Mouse (Mus musculus) ES-E14 (cell line): ENCODE measurements at regions not wholly inside any gene's neighbourhood (a gene's known extent, or its start where the extent isn't known, plus 50 kb on each side); places are given as distances from the start of the nearest gene placed in this dataset.

Experiments
- DNase-seq: peaks from one replicate; pipeline ENCODE4 v3.0.0-alpha.2; 2013; ENCODE audit warnings: low read depth, low spot score
- H3K27ac ChIP-seq: 2 replicates; pipeline ENCODE4 v1.5.1; 2012; ENCODE audit warnings: low read depth, mild to moderate bottlenecking, low read length, moderate library complexity, mixed read lengths; ENCODE audit not compliant: poor library complexity, insufficient read depth, severe bottlenecking
- H3K36me3 ChIP-seq: 2 replicates; pipeline ENCODE4 v1.6.1; 2012; ENCODE audit warnings: mild to moderate bottlenecking, low read length, moderate library complexity, mixed read lengths; ENCODE audit not compliant: control insufficient read depth, poor library complexity, insufficient read depth, severe bottlenecking
- H3K4me1 ChIP-seq, 2 experiments: fragments of 150-350 bp in 1 of 2; sonication (generic) in 1 of 2; 2 replicates each; pipeline ENCODE4 v1.6.1; 2012; ENCODE audit warnings: low read length in 2 of 2, mild to moderate bottlenecking in 1 of 2, mixed read lengths in 1 of 2; ENCODE audit not compliant: control insufficient read depth in 2 of 2, insufficient read depth in 2 of 2, poor library complexity in 1 of 2
- H3K4me3 ChIP-seq, 2 experiments: fragments of 150-350 bp in 1 of 2; sonication (generic) in 1 of 2; 2 replicates each; pipeline ENCODE4 v1.5.1; 2012; ENCODE audit warnings: low read length in 2 of 2, low read depth in 1 of 2, mild to moderate bottlenecking in 1 of 2, mixed read lengths in 1 of 2; ENCODE audit not compliant: insufficient read depth in 1 of 2, poor library complexity in 1 of 2, severe bottlenecking in 1 of 2
- H3K9ac ChIP-seq: 2 replicates; pipeline ENCODE4 v1.6.1; 2012; ENCODE audit warnings: low read depth, mild to moderate bottlenecking, low read length, mixed read lengths; ENCODE audit not compliant: poor library complexity, insufficient read depth, severe bottlenecking
- H3K9me3 ChIP-seq: fragments of 150-350 bp; sonication (generic); 2 replicates; pipeline ENCODE4 v1.6.1; 2012; ENCODE audit warnings: low read depth, mild to moderate bottlenecking, low read length; ENCODE audit not compliant: control insufficient read depth, insufficient read depth
- CHD2 ChIP-seq: IDR thresholded peaks from 2 replicates; pipeline ENCODE4 v1.6.1; 2014; ENCODE audit warnings: mild to moderate bottlenecking, low read depth, low read length, inconsistent platforms
- HCFC1 ChIP-seq: IDR thresholded peaks from 2 replicates; pipeline ENCODE4 v1.6.1; 2012; ENCODE audit warnings: low read length, inconsistent platforms, borderline replicate concordance; ENCODE audit not compliant: insufficient read depth
- MAFK ChIP-seq: IDR thresholded peaks from 2 replicates; pipeline ENCODE4 v1.6.1; 2014; ENCODE audit warnings: mild to moderate bottlenecking, low read depth, low read length, inconsistent platforms; ENCODE audit not compliant: insufficient read depth
- ZC3H11A ChIP-seq: IDR thresholded peaks from 2 replicates; pipeline ENCODE4 v1.6.1; 2012; ENCODE audit warnings: low read depth, mild to moderate bottlenecking, inconsistent platforms, low read length, borderline replicate concordance
- ZNF384 ChIP-seq: IDR thresholded peaks from 2 replicates; pipeline ENCODE4 v1.6.1; 2012; ENCODE audit warnings: low read depth, low read length, inconsistent platforms
- in situ Hi-C, 2 experiments: fragments of 600-800 bp; cut with MboI; formaldehyde crosslinking; loops; one replicate each; pipeline ENCODE4 v1.15.1; 2025; ENCODE audit warnings: low sequenced_read_pairs in 2 of 2, inconsistent platforms in 1 of 2; ENCODE audit not compliant: unreplicated experiment in 2 of 2

DNA sequence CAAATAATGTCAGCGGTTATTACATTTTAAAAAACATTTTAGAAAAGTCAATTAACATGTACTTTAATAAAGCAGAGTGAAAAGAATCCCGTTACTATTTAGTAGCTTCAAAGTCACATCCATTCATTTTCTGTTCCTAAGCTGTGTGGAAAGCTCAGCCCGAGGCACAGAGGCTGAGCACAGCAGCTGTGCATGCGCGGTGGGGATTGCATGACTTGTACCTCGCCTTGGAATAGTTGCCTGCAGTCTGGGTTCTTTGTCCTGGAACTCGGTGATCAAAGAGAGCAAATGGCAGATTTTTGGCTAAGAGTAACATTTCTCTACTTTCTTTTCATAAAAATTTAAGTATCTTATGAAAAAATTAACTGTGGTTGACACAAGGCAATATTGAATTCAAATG is 251.0 kb upstream of the Pde3a start:
- in situ Hi-C loops, result no loop called here
- H3K36me3 ChIP-seq, result no peaks in the 10 kb centered on the region
- no peaks in the 10 kb centered on the region for H3K9me3 ChIP-seq
- no peak for TF ChIP-seq ZC3H11A
- TF ChIP-seq HCFC1, result no peak
- no peak for TF ChIP-seq ZNF384
- no peak overlapping the region for H3K9ac ChIP-seq
- DNase-seq, result no peak
- H3K4me1 ChIP-seq, result no peaks in the 10 kb centered on the region
- H3K27ac ChIP-seq, result no peak overlapping the region
- H3K4me3 ChIP-seq, result no peak overlapping the region

- H3K4me1 ChIP-seq, result no peaks in the 10 kb centered on the region
- H3K4me3 ChIP-seq, result no peak overlapping the region
- in situ Hi-C loops, result no loop called here
- H3K9ac ChIP-seq, result no peak overlapping the region
- TF ChIP-seq MAFK (no peak), ZC3H11A (no peak), ZNF384 (no peak), CHD2 (no peak), HCFC1 (no peak)
- no peaks in the 10 kb centered on the region for H3K36me3 ChIP-seq
- no peak overlapping the region for H3K27ac ChIP-seq
- no peak for DNase-seq
- H3K9me3 ChIP-seq, result no peaks in the 10 kb centered on the region
These were observed 248.5 kb upstream of the Pde3a start for GRCm38 (mm10) chr6:141000552-141000951.

DNA sequence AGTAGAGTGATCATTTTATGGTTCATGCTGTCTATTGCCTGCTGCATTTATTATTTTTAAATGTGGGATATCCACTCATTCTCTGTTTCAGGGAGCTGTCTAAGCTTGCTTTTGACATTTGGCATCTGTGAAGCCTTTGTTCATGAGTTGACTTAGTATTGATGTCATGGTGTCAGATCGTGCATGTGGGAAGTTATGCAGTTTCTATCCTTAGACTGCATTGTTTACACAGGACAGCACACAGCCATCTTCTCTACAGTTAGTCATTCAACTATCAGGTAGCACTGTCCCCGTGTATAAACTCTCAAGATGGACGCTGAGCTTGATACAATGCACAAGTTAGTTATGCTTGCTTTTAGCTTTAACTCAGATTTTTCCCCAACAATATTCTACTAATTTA is 247.8 kb upstream of the Pde3a start:
- no peak overlapping the region for H3K9ac ChIP-seq

GRCm38 (mm10) chr6:141015055-141015681 is 233.9 kb upstream of the Pde3a start:
- in situ Hi-C loops, result no loop called here
- DNase-seq, result no peak
- Histone ChIP-seq H3K4me1 (no peaks in the 10 kb centered on the region), H3K9ac (no peak overlapping the region), H3K36me3 (no peaks in the 10 kb centered on the region), H3K4me3 (no peak overlapping the region), H3K9me3 (no peaks in the 10 kb centered on the region), H3K27ac (no peak overlapping the region)
- no peak for TF ChIP-seq CHD2
- TF ChIP-seq MAFK, result no peak
- TF ChIP-seq ZNF384, result no peak
- TF ChIP-seq ZC3H11A, result no peak
- no peak for TF ChIP-seq HCFC1

More for the DNA sequence above, 247.8 kb upstream of the Pde3a start:
- no peaks in the 10 kb centered on the region for H3K9me3 ChIP-seq
- no peaks in the 10 kb centered on the region for H3K36me3 ChIP-seq
- no peak for DNase-seq
- TF ChIP-seq ZNF384 (no peak), CHD2 (no peak), MAFK (no peak), ZC3H11A (no peak), HCFC1 (no peak)
- H3K27ac ChIP-seq, result no peak overlapping the region
- no peak overlapping the region for H3K4me3 ChIP-seq
- H3K4me1 ChIP-seq, result no peaks in the 10 kb centered on the region
- in situ Hi-C loops, result no loop called here

GRCm38 (mm10) chr6:141023501-141023900 is 225.6 kb upstream of the Pde3a start:
- H3K4me1 ChIP-seq, result no peaks in the 10 kb centered on the region
- in situ Hi-C loops, result no loop called here
- no peak overlapping the region for H3K9ac ChIP-seq
- no peak overlapping the region for H3K27ac ChIP-seq
- no peaks in the 10 kb centered on the region for H3K36me3 ChIP-seq
- no peak for DNase-seq
- no peaks in the 10 kb centered on the region for H3K9me3 ChIP-seq
- H3K4me3 ChIP-seq, result no peak overlapping the region
- no peak for TF ChIP-seq CHD2
- no peak for TF ChIP-seq MAFK
- TF ChIP-seq ZC3H11A, result no peak
- no peak for TF ChIP-seq HCFC1
- TF ChIP-seq ZNF384, result no peak
